Mouse (Mus musculus): ENCODE data around the gene Brcc3.

The Brcc3 gene

DNA sequence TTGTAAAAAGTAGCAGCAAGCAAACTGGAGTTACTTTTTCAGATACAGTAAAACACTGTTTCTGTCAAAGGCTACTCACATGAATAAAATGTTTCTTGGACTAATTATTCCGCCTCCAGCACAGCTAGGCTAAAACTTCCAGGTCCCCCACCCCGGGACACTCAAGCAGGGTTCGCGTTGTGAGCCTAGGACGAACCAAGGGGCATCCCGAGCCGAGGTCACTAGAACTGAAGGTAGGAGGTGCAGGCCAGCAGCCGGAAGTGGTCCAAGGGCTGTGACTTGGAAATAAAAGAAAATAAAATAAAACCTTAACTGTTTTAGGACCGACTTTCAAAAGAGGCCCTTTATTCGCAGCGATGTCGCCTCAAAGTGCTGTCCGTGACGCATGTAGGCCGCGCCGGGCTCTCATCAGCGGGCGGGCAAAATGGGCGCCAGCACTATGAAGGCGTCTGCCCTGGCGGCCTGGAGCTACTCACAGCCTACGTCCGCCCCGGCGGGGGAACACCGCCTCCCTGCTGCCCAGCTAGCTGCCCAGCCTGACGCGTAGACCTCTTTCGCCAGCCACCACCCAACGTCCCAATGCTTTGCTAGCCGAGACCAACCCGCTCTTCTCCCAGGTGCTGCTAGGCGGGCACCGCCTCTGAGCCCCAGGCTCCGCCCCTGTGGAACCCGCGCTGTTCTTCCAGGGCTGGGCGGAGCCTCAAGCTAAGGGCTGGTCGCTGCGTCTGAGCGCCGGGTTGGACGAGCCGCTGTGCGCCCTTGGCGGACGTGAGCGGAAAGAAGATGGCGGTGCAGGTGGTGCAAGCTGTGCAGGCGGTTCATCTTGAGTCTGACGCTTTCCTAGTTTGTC is at the start of gene Brcc3, which contains the start of the genes Cmc4 and Mtcp1:
TSS of gene Brcc3 (plus strand) at position 693 of the 850 bp plus-strand sequence.
TSS of gene Cmc4 (minus strand) at position 649 of the 850 bp plus-strand sequence.
TSS of gene Mtcp1 (minus strand) at position 653 of the 850 bp plus-strand sequence.
- peak; percentile 91 for DNase-seq

DNA sequence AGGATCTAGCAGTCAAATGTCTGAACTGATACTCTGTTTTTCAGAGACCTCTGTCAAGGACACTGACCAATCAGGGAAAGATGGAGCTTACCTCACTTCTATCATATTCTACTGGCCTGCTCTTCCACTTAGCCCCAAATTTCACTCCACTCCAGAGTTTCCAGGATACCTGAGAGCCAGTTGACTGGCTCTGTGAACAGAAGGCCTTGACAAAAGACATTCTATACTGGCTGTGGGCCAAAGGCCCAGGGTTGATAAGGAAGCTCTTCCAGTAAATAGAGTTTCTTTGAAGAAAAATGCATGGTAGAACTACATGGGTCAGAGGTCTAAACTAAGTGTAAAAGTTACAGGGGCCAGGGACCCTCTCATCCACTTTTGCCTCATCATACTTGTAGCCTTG is 46.2 kb upstream of the Brcc3 start:
- DNase-seq: no peak

DNA sequence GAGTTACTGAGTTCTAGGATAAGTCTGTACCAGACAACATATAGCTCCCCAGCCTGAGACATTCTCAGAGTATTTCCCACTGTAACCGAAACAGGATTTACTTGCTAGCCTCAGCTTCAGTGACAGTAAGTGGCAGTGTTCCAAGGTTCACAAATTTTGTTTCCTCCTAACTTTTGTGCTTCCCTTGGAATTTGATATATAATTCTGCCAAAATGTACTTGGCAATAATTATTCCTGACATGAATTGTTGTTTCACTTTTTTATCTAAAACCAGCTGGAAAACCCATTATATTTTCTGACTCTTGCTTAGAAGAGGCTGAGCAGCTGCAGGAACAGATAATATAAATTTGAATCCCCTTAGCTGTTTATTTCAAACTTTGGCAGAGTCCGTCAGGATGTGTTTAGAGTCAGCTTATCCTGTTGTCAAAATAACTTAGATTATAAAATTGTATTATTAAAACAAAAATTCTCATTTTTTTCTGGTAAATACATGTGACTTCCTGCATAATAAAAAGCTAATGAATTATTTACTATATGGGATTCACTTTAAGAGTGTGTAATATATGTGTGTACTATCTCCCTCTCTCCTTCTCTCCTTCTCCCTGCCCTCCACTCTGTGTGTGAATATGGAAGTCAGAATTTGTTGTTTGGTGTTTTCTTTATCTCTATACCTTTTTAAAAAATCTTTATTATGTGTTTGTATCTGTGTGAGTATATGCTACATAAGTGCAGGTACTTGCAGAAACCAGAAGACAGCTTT is 43.6 kb upstream of the Brcc3 start:
- peak in 1 of 2 experiments; percentile 29 for DNase-seq

GRCm38 (mm10) chrX:75376815-75377214 is 39.6 kb upstream of the Brcc3 start:
- DNase-seq: no peak

- DNase-seq: no peak
Measured at GRCm38 (mm10) chrX:75381176-75381575, 35.3 kb upstream of the Brcc3 start.

- DNase-seq: no peak
Measured at GRCm38 (mm10) chrX:75381699-75382098, 34.7 kb upstream of the Brcc3 start.

DNA sequence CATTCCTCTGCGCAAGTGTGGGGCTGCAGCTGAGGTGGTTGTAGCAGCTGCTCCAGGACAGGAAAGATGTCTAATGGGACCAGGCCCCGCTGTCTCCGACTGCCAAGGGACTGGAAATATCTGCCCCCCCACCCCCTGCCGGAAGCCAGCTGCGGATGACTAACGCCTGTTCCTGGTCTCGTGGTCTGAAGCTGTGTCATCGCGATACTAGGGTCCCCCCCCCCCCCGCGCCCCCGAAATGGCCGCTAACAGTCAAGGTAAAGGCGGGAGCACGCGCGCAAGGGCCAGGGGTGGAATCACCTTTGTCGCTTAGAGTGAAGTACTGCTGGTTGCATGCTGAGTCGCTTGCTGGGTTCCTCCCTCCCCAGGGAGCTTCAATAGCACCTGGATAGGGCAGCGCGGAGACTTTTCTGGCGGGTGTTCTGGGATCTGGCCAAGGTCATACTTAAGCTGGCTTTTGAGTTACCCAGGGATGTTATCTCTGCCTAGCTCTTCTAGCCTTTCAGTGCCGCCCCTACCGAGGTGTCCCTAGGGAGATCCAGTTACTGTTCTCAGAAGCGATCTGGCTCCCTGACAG is 34.1 kb upstream of the Brcc3 start, which contains the start of the genes Fundc2 and F8:
TSS of gene Fundc2 (plus strand) at position 205 of the 577 bp plus-strand sequence.
TSS of gene F8 (minus strand) at position 421 of the 577 bp plus-strand sequence.
- peak; percentile 45 to 75 for DNase-seq

- DNase-seq: peak in 1 of 2 experiments; percentile 49
Measured at GRCm38 (mm10) chrX:75399471-75399870, 17.0 kb upstream of the Brcc3 start.

- DNase-seq: peak in 1 of 2 experiments; percentile 26
Measured at GRCm38 (mm10) chrX:75402668-75403067, 13.8 kb upstream of the Brcc3 start.

DNA sequence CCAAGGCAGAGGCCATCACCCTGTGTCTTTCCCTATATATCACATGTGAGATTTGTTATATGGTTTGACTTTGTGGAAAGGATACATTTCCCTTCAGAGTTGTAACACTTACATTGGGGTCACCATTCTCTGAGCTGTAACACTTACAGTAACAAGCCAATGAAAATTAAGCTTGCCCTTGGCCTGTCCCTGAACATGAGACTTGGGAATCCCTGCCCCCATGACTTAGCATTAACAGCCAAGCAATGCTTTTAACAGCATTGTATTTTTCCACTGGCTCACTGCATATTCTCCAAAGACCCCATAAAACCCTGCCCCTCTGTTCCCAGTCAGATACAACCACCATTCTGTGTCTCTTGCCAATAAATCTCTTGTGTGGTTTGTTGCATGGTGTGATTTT is 13.1 kb upstream of the Brcc3 start:
- no peak for DNase-seq

DNA sequence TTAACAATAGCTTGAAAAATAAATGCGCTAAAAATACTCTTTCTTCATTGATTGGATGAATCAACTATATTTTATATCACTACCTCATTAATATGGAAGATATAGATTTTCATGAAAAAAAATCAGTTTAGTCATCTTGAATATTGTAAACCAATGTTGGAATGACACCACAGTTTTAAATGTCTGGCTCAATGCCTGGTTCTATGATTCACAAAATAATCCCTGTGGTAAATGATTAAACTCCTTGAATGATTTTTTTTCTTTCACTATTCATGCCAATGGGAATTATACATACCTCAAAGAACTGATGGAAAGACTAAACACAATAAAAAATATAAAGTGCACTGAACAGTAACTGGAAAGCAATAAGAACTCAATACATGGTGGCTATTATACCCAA is 6.7 kb upstream of the Brcc3 start:
- no peak for DNase-seq

- no peak for DNase-seq
Measured at GRCm38 (mm10) chrX:75454597-75454996, 38.2 kb downstream of the Brcc3 start.

- peak; percentile 16 to 22 for DNase-seq
Measured at GRCm38 (mm10) chrX:75475182-75475644, 58.8 kb downstream of the Brcc3 start.

DNA sequence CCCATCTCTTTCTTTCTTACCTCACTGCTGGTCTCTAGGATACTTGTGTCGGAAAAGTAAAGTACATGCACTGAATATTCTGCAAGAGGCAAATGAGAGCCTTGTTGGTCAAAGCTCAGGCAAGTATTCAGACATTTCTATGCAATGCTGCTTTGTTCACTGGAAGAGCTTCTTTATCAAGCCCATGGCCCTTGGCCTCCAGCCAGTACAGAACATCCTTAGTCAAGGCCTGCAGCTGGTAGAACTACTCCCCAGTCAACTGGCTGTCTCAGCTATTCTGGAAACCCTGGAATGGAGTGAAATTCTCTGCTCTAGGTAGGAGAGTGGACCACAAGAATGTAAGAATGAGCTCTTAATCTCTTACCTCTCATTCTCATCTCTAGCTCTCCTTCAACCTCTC is 73.5 kb downstream of the Brcc3 start:
- no peak for DNase-seq

Measured in kidney, adult 8-10 months (tissue).